Mouse (Mus musculus) myocyte (in vitro differentiated cells): ENCODE results near the gene Epb41l2.

Experiments used
- CEBPB ChIP-seq: IDR thresholded peaks from 2 replicates; pipeline ENCODE4 v1.6.1; 2011; ENCODE audit warnings: mild to moderate bottlenecking, moderate library complexity; ENCODE audit not compliant: poor library complexity, insufficient read depth, severe bottlenecking
- E2F4 ChIP-seq: IDR thresholded peaks from one replicate; pipeline ENCODE4 v1.6.1; 2011; ENCODE audit warnings: mild to moderate bottlenecking, control low read depth, moderate library complexity; ENCODE audit not compliant: insufficient read depth
- MAX ChIP-seq: IDR thresholded peaks from one replicate; pipeline ENCODE4 v1.6.1; 2011; ENCODE audit warnings: low read depth, mild to moderate bottlenecking, control low read depth
- MYOD1 ChIP-seq, 3 experiments: IDR thresholded peaks; one replicate each; pipeline ENCODE4 v1.6.1; 2011; ENCODE audit warnings: control low read depth in 2 of 3, low read depth in 2 of 3, mild to moderate bottlenecking in 2 of 3, moderate library complexity in 1 of 3; ENCODE audit not compliant: insufficient read length in 2 of 3, control insufficient read depth in 1 of 3
- MYOG ChIP-seq, 3 experiments: IDR thresholded peaks; one replicate each; pipeline ENCODE4 v1.6.1; 2011; ENCODE audit warnings: control low read depth in 2 of 3, low read depth in 2 of 3, mild to moderate bottlenecking in 2 of 3; ENCODE audit not compliant: insufficient read length in 2 of 3, control insufficient read depth in 1 of 3, insufficient read depth in 1 of 3
- POLR2A ChIP-seq: IDR thresholded peaks from one replicate; pipeline ENCODE4 v1.6.1; 2011; ENCODE audit warnings: low read depth, mild to moderate bottlenecking, control low read depth, moderate library complexity; ENCODE audit not compliant: insufficient read length
- POLR2AphosphoS2 ChIP-seq: IDR thresholded peaks from one replicate; pipeline ENCODE4 v1.6.1; 2011; ENCODE audit warnings: low read depth, control low read depth; ENCODE audit not compliant: insufficient read length
- REST ChIP-seq: IDR thresholded peaks from one replicate; pipeline ENCODE4 v1.6.1; 2011; ENCODE audit warnings: mild to moderate bottlenecking, control low read depth, moderate library complexity; ENCODE audit not compliant: insufficient read depth, insufficient read length
- SRF ChIP-seq: IDR thresholded peaks from one replicate; pipeline ENCODE4 v1.6.1; 2011; ENCODE audit warnings: low read depth; ENCODE audit not compliant: control insufficient read depth, insufficient read length
- TCF12 ChIP-seq: IDR thresholded peaks from one replicate; pipeline ENCODE4 v1.6.1; 2011; ENCODE audit warnings: mild to moderate bottlenecking, control low read depth; ENCODE audit not compliant: poor library complexity, insufficient read depth, severe bottlenecking
- USF1 ChIP-seq: IDR thresholded peaks from one replicate; pipeline ENCODE4 v1.6.1; 2011; ENCODE audit warnings: low read depth, mild to moderate bottlenecking, control low read depth, moderate library complexity

GRCm38 (mm10) chr10:25430862-25431261 lies 71.3 kb downstream of the Epb41l2 start:
- TF ChIP-seq MAX = no peak
- no peak for TF ChIP-seq USF1
- TF ChIP-seq POLR2A = no peak
- no peak for TF ChIP-seq MYOG (IDR thresholded peaks at IDR 0.05; ENCODE audit: control insufficient read depth in 1 of 3, insufficient read depth in 1 of 3, insufficient read length in 2 of 3, low read depth in 2 of 3)
- no peak for TF ChIP-seq CEBPB
- TF ChIP-seq POLR2AphosphoS2 = no peak
- TF ChIP-seq E2F4 = no peak
- no peak for TF ChIP-seq TCF12
- TF ChIP-seq SRF = no peak
- TF ChIP-seq MYOD1 (IDR thresholded peaks at IDR 0.05; ENCODE audit: control insufficient read depth in 1 of 3, insufficient read length in 2 of 3, low read depth in 2 of 3) = no peak
- no peak for TF ChIP-seq REST
